Mouse (Mus musculus): Measurements from ENCODE around the gene Abhd4. TPM values are rescaled to one million over a fixed set of nuclear protein-coding genes. Genes with fewer than 3 reads are reported as not detected.
A peak's percentile ranks its signal among the peaks of the same experiment; 100 is the strongest.

Abhd4 gene
- polyA plus RNA-seq, 1 experiment from 2014 or later = 51.7 TPM

GRCm38 (mm10) chr14:54244183-54244582 is 9.8 kb upstream of the Abhd4 start:
- Histone ChIP-seq H3K27ac (ENCODE audit: low read length) (no peak overlapping the region), H3K9ac (ENCODE audit: low read length) (no peak overlapping the region), H3K9me3 (replicated peaks; ENCODE audit: control insufficient read depth, low read length) (no peaks in the 10 kb centered on the region), H3K36me3 (ENCODE audit: control insufficient read depth, insufficient read depth, low read length) (peaks cover 20% of the 10 kb centered on the region), H3K27me3 (ENCODE audit: control insufficient read depth, insufficient read depth, low read length) (no peaks in the 10 kb centered on the region), H3K4me2 (ENCODE audit: low read depth, low read length) (no peak overlapping the region), H3K4me3 (replicated peaks; ENCODE audit: low read length) (no peak overlapping the region), H3K4me1 (ENCODE audit: control insufficient read depth, insufficient read depth, low read length) (peaks cover 5% of the 10 kb centered on the region; the same call in 1 of the 2 replicates)
- WGBS = 52% methylated on average over 3 of the region's 3 CpGs
- ATAC-seq (ENCODE audit: insufficient read depth, low FRiP score) = no peak

GRCm38 (mm10) chr14:54246232-54246631 is 7.8 kb upstream of the Abhd4 start:
- Histone ChIP-seq H3K4me3 (replicated peaks; ENCODE audit: low read length) (no peak overlapping the region), H3K27ac (ENCODE audit: low read length) (no peak overlapping the region), H3K4me1 (ENCODE audit: control insufficient read depth, insufficient read depth, low read length) (peaks cover 12% of the 10 kb centered on the region; the same call in 1 of the 2 replicates), H3K36me3 (ENCODE audit: control insufficient read depth, insufficient read depth, low read length) (peaks cover 19% of the 10 kb centered on the region), H3K9me3 (replicated peaks; ENCODE audit: control insufficient read depth, low read length) (no peaks in the 10 kb centered on the region), H3K4me2 (ENCODE audit: low read depth, low read length) (no peak overlapping the region), H3K27me3 (ENCODE audit: control insufficient read depth, insufficient read depth, low read length) (no peaks in the 10 kb centered on the region), H3K9ac (ENCODE audit: low read length) (no peak overlapping the region)
- 85% methylated on average over 3 of the region's 3 CpGs for WGBS
- no peak for ATAC-seq (ENCODE audit: insufficient read depth, low FRiP score)

- WGBS = 52% methylated on average over 9 of the region's 9 CpGs
- Histone ChIP-seq H3K27me3 (ENCODE audit: control insufficient read depth, insufficient read depth, low read length) (no peaks in the 10 kb centered on the region), H3K4me3 (replicated peaks; ENCODE audit: low read length) (no peak overlapping the region), H3K27ac (ENCODE audit: low read length) (no peak overlapping the region), H3K9me3 (replicated peaks; ENCODE audit: control insufficient read depth, low read length) (no peaks in the 10 kb centered on the region), H3K4me1 (ENCODE audit: control insufficient read depth, insufficient read depth, low read length) (peaks cover 26% of the 10 kb centered on the region), H3K36me3 (ENCODE audit: control insufficient read depth, insufficient read depth, low read length) (0 out of 2 replicates have a peak, but pooled peaks cover 3% of the 10 kb centered on the region), H3K9ac (ENCODE audit: low read length) (no peak overlapping the region), H3K4me2 (ENCODE audit: low read depth, low read length) (no peak overlapping the region)
- ATAC-seq (ENCODE audit: insufficient read depth, low FRiP score) = no peak
Measured at GRCm38 (mm10) chr14:54249326-54249725, 4.7 kb upstream of the Abhd4 start.

GRCm38 (mm10) chr14:54250122-54250521 is 3.9 kb upstream of the Abhd4 start:
- Histone ChIP-seq H3K27ac (ENCODE audit: low read length) (no peak overlapping the region; the same call in 1 of the 2 replicates), H3K36me3 (ENCODE audit: control insufficient read depth, insufficient read depth, low read length) (0 out of 2 replicates have a peak, but pooled peaks cover 3% of the 10 kb centered on the region), H3K4me1 (ENCODE audit: control insufficient read depth, insufficient read depth, low read length) (peaks cover 30% of the 10 kb centered on the region), H3K4me3 (replicated peaks; ENCODE audit: low read length) (no peak overlapping the region), H3K9ac (ENCODE audit: low read length) (no peak overlapping the region), H3K27me3 (ENCODE audit: control insufficient read depth, insufficient read depth, low read length) (no peaks in the 10 kb centered on the region), H3K9me3 (replicated peaks; ENCODE audit: control insufficient read depth, low read length) (no peaks in the 10 kb centered on the region), H3K4me2 (ENCODE audit: low read depth, low read length) (0 out of 2 replicates have a peak overlapping the region, but pooled peaks have one; percentile 16)
- 49% methylated on average over 4 of the region's 4 CpGs for WGBS
- ATAC-seq (ENCODE audit: insufficient read depth, low FRiP score) = no peak

- H3K4me2 ChIP-seq (ENCODE audit: low read depth, low read length) = peak overlapping the region; percentile 85
- peaks cover 30% of the 10 kb centered on the region for H3K4me1 ChIP-seq (ENCODE audit: control insufficient read depth, insufficient read depth, low read length)
- H3K9me3 ChIP-seq (replicated peaks; ENCODE audit: control insufficient read depth, low read length) = no peaks in the 10 kb centered on the region
- H3K4me3 ChIP-seq (replicated peaks; ENCODE audit: low read length) = peak overlapping the region; percentile 92
- WGBS = 47% methylated on average over 12 of the region's 12 CpGs
- no peak for ATAC-seq (ENCODE audit: insufficient read depth, low FRiP score)
- H3K36me3 ChIP-seq (ENCODE audit: control insufficient read depth, insufficient read depth, low read length) = no peaks in the 10 kb centered on the region
- H3K27ac ChIP-seq (ENCODE audit: low read length) = peak overlapping the region; percentile 93; the same call in 1 of the 2 replicates
- no peaks in the 10 kb centered on the region for H3K27me3 ChIP-seq (ENCODE audit: control insufficient read depth, insufficient read depth, low read length)
- H3K9ac ChIP-seq (ENCODE audit: low read length) = peak overlapping the region; percentile 79
Measured at GRCm38 (mm10) chr14:54254670-54255202, 748 bp downstream of the Abhd4 start.

- Histone ChIP-seq H3K27ac (ENCODE audit: low read length) (peak overlapping the region; percentile 32; the same call in 1 of the 2 replicates), H3K27me3 (ENCODE audit: control insufficient read depth, insufficient read depth, low read length) (no peaks in the 10 kb centered on the region), H3K4me3 (replicated peaks; ENCODE audit: low read length) (peak overlapping the region; percentile 64), H3K36me3 (ENCODE audit: control insufficient read depth, insufficient read depth, low read length) (no peaks in the 10 kb centered on the region), H3K4me2 (ENCODE audit: low read depth, low read length) (peak overlapping the region; percentile 53), H3K4me1 (ENCODE audit: control insufficient read depth, insufficient read depth, low read length) (peaks cover 12% of the 10 kb centered on the region; the same call in 1 of the 2 replicates), H3K9ac (ENCODE audit: low read length) (no peak overlapping the region), H3K9me3 (replicated peaks; ENCODE audit: control insufficient read depth, low read length) (no peaks in the 10 kb centered on the region)
- 48% methylated on average over 7 of the region's 7 CpGs for WGBS
- no peak for ATAC-seq (ENCODE audit: insufficient read depth, low FRiP score)
Measured at GRCm38 (mm10) chr14:54258131-54258670, 4.2 kb downstream of the Abhd4 start.

GRCm38 (mm10) chr14:54259003-54259721 is 5.2 kb downstream of the Abhd4 start:
- Histone ChIP-seq H3K4me2 (ENCODE audit: low read depth, low read length) (peak overlapping the region; percentile 53), H3K27me3 (ENCODE audit: control insufficient read depth, insufficient read depth, low read length) (no peaks in the 10 kb centered on the region)
- WGBS = under 1% methylated on average over 35 of the region's 35 CpGs

GRCm38 (mm10) chr14:54259722-54260085 is 5.7 kb downstream of the Abhd4 start:
- Histone ChIP-seq H3K27me3 (ENCODE audit: control insufficient read depth, insufficient read depth, low read length) (no peaks in the 10 kb centered on the region), H3K4me2 (ENCODE audit: low read depth, low read length) (peak overlapping the region; percentile 53), H3K9ac (ENCODE audit: low read length) (peak overlapping the region; percentile 78), H3K4me3 (replicated peaks; ENCODE audit: low read length) (peak overlapping the region; percentile 64), H3K9me3 (replicated peaks; ENCODE audit: control insufficient read depth, low read length) (no peaks in the 10 kb centered on the region), H3K27ac (ENCODE audit: low read length) (no peak overlapping the region), H3K4me1 (ENCODE audit: control insufficient read depth, insufficient read depth, low read length) (peaks cover 11% of the 10 kb centered on the region; the same call in 1 of the 2 replicates), H3K36me3 (ENCODE audit: control insufficient read depth, insufficient read depth, low read length) (no peaks in the 10 kb centered on the region)
- ATAC-seq (ENCODE audit: insufficient read depth, low FRiP score) = no peak
- 16% methylated on average over 8 of the region's 8 CpGs for WGBS

More at GRCm38 (mm10) chr14:54259003-54259721, 5.2 kb downstream of the Abhd4 start:
- peak overlapping the region; percentile 78 for H3K9ac ChIP-seq (ENCODE audit: low read length)
- peak overlapping the region; percentile 64 for H3K4me3 ChIP-seq (replicated peaks; ENCODE audit: low read length)
- no peaks in the 10 kb centered on the region for H3K36me3 ChIP-seq (ENCODE audit: control insufficient read depth, insufficient read depth, low read length)
- ATAC-seq (ENCODE audit: insufficient read depth, low FRiP score) = peak; percentile 95
- no peaks in the 10 kb centered on the region for H3K9me3 ChIP-seq (replicated peaks; ENCODE audit: control insufficient read depth, low read length)
- H3K27ac ChIP-seq (ENCODE audit: low read length) = peak overlapping the region; percentile 32
- peaks cover 12% of the 10 kb centered on the region; the same call in 1 of the 2 replicates for H3K4me1 ChIP-seq (ENCODE audit: control insufficient read depth, insufficient read depth, low read length)

GRCm38 (mm10) chr14:54260196-54260595 is 6.2 kb downstream of the Abhd4 start:
- peaks cover 8% of the 10 kb centered on the region; the same call in 1 of the 2 replicates for H3K4me1 ChIP-seq (ENCODE audit: control insufficient read depth, insufficient read depth, low read length)
- H3K27ac ChIP-seq (ENCODE audit: low read length) = no peak overlapping the region
- H3K36me3 ChIP-seq (ENCODE audit: control insufficient read depth, insufficient read depth, low read length) = no peaks in the 10 kb centered on the region
- H3K4me2 ChIP-seq (ENCODE audit: low read depth, low read length) = peak overlapping the region; percentile 53
- H3K9me3 ChIP-seq (replicated peaks; ENCODE audit: control insufficient read depth, low read length) = no peaks in the 10 kb centered on the region
- no peaks in the 10 kb centered on the region for H3K27me3 ChIP-seq (ENCODE audit: control insufficient read depth, insufficient read depth, low read length)
- peak overlapping the region; percentile 64; the same call in 1 of the 2 replicates for H3K4me3 ChIP-seq (replicated peaks; ENCODE audit: low read length)
- ATAC-seq (ENCODE audit: insufficient read depth, low FRiP score) = no peak
- WGBS = 69% methylated on average over 2 of the region's 2 CpGs
- H3K9ac ChIP-seq (ENCODE audit: low read length) = no peak overlapping the region

All from stomach, embryonic 16.5 days (tissue).